Mouse (Mus musculus): ENCODE data around the gene Pphln1. TPM values are rescaled to one million over a fixed set of nuclear protein-coding genes. Genes with fewer than 3 reads are reported as not detected.

Gene Pphln1
- polyA plus RNA-seq (2021; fragmentation: Nextera tagmentation): 57.5 and 60.7 TPM in 2 replicates
- long read RNA-seq, experiment 1, transcript Pphln1-203 (8 exons, 1,154 nt): major isoform, 15 of 30 reads
- long read RNA-seq, experiment 1, partial matches to known transcripts: 0 of 30 reads
- long read RNA-seq, experiment 1, other reads (novel, unspliced or antisense): 13 of 30 reads
- long read RNA-seq, experiment 2, transcript Pphln1-202 (9 exons, 3,351 nt): minor isoform, 5 of 102 reads
- long read RNA-seq, experiment 2, transcript Pphln1-203 (8 exons, 1,154 nt): major isoform, 69 of 102 reads
- long read RNA-seq, experiment 2, partial matches to known transcripts: 2 of 102 reads
- long read RNA-seq, experiment 2, other reads (novel, unspliced or antisense): 23 of 102 reads

DNA sequence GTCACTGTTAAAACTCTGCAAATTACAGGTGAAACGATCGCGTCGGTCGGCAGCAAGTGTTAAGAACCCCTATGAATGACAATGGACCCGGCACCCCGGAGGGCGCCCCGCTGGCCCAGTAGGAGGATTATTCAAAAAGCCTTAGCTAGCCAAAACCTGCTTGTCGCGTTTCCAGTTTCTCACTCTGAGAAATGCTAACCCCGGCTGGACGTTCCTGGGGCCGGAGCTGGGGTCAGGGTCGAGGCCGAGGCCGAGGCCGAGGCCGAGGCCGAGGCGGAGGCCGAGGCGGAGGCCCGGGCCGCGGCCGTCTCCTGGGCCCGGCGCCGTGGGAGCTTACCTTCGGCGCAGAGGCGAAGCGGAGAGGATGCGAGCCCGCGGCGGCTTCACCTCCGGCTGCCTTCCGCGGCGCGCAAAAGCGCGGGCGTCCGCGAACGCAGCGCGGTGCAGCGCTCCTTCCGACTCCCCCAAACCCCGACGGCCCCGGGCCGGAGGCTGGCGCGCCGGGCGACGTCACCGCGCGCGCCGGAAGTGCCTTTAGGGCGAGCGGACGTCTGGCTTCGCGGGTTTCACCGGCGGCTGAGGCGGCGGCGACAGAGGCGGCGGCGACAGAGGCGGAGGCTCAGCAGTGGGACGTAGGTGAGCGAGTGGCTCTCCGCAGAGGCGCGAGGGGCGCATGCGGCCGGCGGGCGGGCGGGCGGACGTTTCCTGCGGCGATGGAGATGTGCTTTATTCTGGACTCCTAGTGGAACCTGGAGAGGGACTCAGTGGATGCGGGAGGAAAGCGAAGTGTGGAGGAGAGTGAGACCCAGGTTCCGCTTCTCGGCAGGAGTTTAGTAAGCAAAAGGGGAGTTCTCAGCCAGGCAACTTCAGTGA lies at the start of gene Pphln1, which contains the start of gene Zcrb1:
Gene Pphln1, plus strand, starts transcription at position 525 of the 873 bp plus-strand sequence.
Gene Zcrb1, minus strand, starts transcription at position 509 of the 873 bp plus-strand sequence.

Other genes starting within 250 kb of the Pphln1 start
- 0.62 and 0.88 TPM in 2 replicates for gene Gxylt1, start 123.2 kb upstream of the Pphln1 start, polyA plus RNA-seq (2021; fragmentation: Nextera tagmentation)
- 92.2 and 102 TPM in 2 replicates for gene Yaf2, start 61.4 kb upstream of the Pphln1 start, polyA plus RNA-seq (2021; fragmentation: Nextera tagmentation)
- gene Zcrb1, start within 50 bp of the Pphln1 start, polyA plus RNA-seq (2021; fragmentation: Nextera tagmentation): 198 and 206 TPM in 2 replicates
- 22.3 and 28.6 TPM in 2 replicates for gene Prickle1, start 197.5 kb downstream of the Pphln1 start, polyA plus RNA-seq (2021; fragmentation: Nextera tagmentation)